Mouse (Mus musculus) naive thymus-derived CD4-positive, alpha-beta T cell, adult 2 months (primary cell): ENCODE results near the gene Mapk10.

ENCODE experiments used
- DNase-seq: peaks from one replicate; pipeline ENCODE4 v3.0.0-alpha.2; 2011; ENCODE audit warnings: low read depth

Mapk10 gene

GRCm38 (mm10) chr5:102868196-102868595 lies 342.9 kb downstream of the Mapk10 start:
- DNase-seq: no peak

DNA sequence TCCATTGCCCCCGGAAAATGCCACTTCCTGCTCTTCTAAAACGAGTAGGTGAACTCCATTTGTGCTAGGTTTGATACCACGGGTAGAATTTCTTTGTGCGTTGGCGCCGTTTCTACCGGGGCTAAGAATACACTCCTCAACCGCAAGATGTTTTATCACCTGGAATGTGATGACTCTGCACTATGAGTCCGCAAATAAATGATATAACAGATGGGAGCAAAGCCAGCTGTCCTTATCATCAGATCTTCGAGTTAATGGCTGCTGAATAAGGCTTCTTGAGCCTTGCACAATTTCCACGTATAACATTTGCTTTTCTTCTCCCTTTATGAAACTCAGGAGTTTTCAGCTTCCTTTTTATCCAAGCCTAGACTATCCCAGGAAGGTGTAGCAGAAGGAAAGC lies 351.4 kb downstream of the Mapk10 start:
- DNase-seq: no peak

- DNase-seq: no peak
Measured at GRCm38 (mm10) chr5:102858047-102858446, 353.1 kb downstream of the Mapk10 start.
